Mouse (Mus musculus) monocyte, adult 59 days (primary cell): Measurements from ENCODE around the gene Ggact. TPM values are rescaled to one million over a fixed set of nuclear protein-coding genes. Genes with fewer than 3 reads are reported as not detected.

Source experiments
- total RNA-seq, 2 experiments: library from RNA; stranded (reverse); gene quantifications; one replicate each; pipeline ENCODE4 v1.2.4; 2023

Gene Ggact
- total RNA-seq, result 1 to 10 TPM; 1.9 to 5.9 TPM

GRCm38 (mm10) chr14:122913657-122914056 lies at the start of gene Ggact:
TSS of gene Ggact (minus strand) at chr14:122913757.

Other genes with a start within 250 kb of the Ggact start
- 1 to 10 TPM; 3.5 to 4.2 TPM for gene Tmtc4, start 70.3 kb upstream of the Ggact start, total RNA-seq